Comparison of ENCODE assay signal across 8 mouse cellular contexts in genomic region chr7:126583251-126583709, GRCm38 (mm10). TPM values are rescaled to one million over a fixed set of nuclear protein-coding genes. Genes with fewer than 3 reads are reported as not detected.
DNase-seq lines count a peak whose midpoint lies in the region; ATAC-seq lines count a peak whose summit lies in the region.

No protein-coding gene starts in this region.

- H3K4me3 ChIP-seq in forebrain, embryonic 11.5 days (ENCODE audit: low read depth, low read length) = peak overlapping the region; percentile 48
- H3K4me3 ChIP-seq in heart, embryonic 16.5 days (ENCODE audit: low read length) = peak overlapping the region; percentile 54
- H3K4me3 ChIP-seq in liver, embryonic 13.5 days (replicated peaks) = peak overlapping the region; percentile 57
- peak overlapping the region; percentile 58 for H3K4me3 ChIP-seq in stomach, embryonic 14.5 days (ENCODE audit: low read depth, low read length)

- peak; percentile 74 to 79 for DNase-seq in CD8-positive naive resting alpha-beta T cell, adult 2 months (ENCODE audit: low read depth in 2 of 2, low spot score in 2 of 2)
- DNase-seq in c-Kit-positive CD71-positive TER-119-negative erythroid progenitor cells, embryonic 14.5 days (ENCODE audit: low read depth) = peak; percentile 82
- DNase-seq in forebrain, embryonic 11.5 days (ENCODE audit: low spot score) = peak; percentile 89
- peak; percentile 95 to 97 for DNase-seq in kidney, postnatal 25 days
- peak; percentile 80 for DNase-seq in liver, embryonic 13.5 days
- peak; percentile 78 to 86 for DNase-seq in natural killer cell, adult 2 months (ENCODE audit: low spot score in 2 of 2)

- peak overlapping the region; percentile 79; the same call in 1 of the 2 replicates for H3K27ac ChIP-seq in forebrain, embryonic 11.5 days (ENCODE audit: low read depth, low read length)
- peak overlapping the region; percentile 52 for H3K27ac ChIP-seq in heart, embryonic 16.5 days (ENCODE audit: low read length)
- peak overlapping the region; percentile 29 for H3K27ac ChIP-seq in liver, embryonic 13.5 days
- H3K27ac ChIP-seq in stomach, embryonic 14.5 days (ENCODE audit: low read length) = peak overlapping the region; percentile 52

- under 1% methylated on average over 22 of the region's 22 CpGs for WGBS in forebrain, embryonic 11.5 days
- WGBS in heart, embryonic 16.5 days = under 1% methylated on average over 22 of the region's 22 CpGs
- under 1% methylated on average over 22 of the region's 22 CpGs for WGBS in liver, embryonic 13.5 days (ENCODE audit: insufficient replicate concordance)
- under 1% methylated on average over 22 of the region's 22 CpGs for WGBS in stomach, embryonic 14.5 days

- peak overlapping the region; percentile 35 for H3K9ac ChIP-seq in forebrain, embryonic 11.5 days (ENCODE audit: low read length)
- peak overlapping the region; percentile 77 for H3K9ac ChIP-seq in heart, embryonic 16.5 days (ENCODE audit: low read length)
- peak overlapping the region; percentile 67 for H3K9ac ChIP-seq in liver, embryonic 13.5 days
- H3K9ac ChIP-seq in stomach, embryonic 14.5 days (replicated peaks; ENCODE audit: low read depth, low read length) = peak overlapping the region; percentile 38; the same call in 1 of the 2 replicates

- H3K4me1 ChIP-seq in forebrain, embryonic 11.5 days (replicated peaks; ENCODE audit: control insufficient read depth, insufficient read depth, low read length) = no peaks in the 10 kb centered on the region
- H3K4me1 ChIP-seq in heart, embryonic 16.5 days (ENCODE audit: control insufficient read depth, insufficient read depth, low read length) = 0 out of 2 replicates have a peak, but pooled peaks cover 3% of the 10 kb centered on the region
- peaks cover 34% of the 10 kb centered on the region for H3K4me1 ChIP-seq in liver, embryonic 13.5 days (replicated peaks)
- no peaks in the 10 kb centered on the region for H3K4me1 ChIP-seq in stomach, embryonic 14.5 days (ENCODE audit: control insufficient read depth, insufficient read depth, low read length)

- H3K27me3 ChIP-seq in forebrain, embryonic 11.5 days (ENCODE audit: control insufficient read depth, insufficient read depth, low read length) = peaks cover 4% of the 10 kb centered on the region
- peaks cover 3% of the 10 kb centered on the region; the same call in 1 of the 2 replicates for H3K27me3 ChIP-seq in heart, embryonic 16.5 days (ENCODE audit: control insufficient read depth, insufficient read depth, low read length)
- H3K27me3 ChIP-seq in liver, embryonic 13.5 days = peaks cover 27% of the 10 kb centered on the region
- no peaks in the 10 kb centered on the region for H3K27me3 ChIP-seq in stomach, embryonic 14.5 days (ENCODE audit: control insufficient read depth, insufficient read depth, low read length)

- ATAC-seq in forebrain, embryonic 11.5 days (replicated peaks; ENCODE audit: low FRiP score) = peak; percentile 88
- ATAC-seq in heart, embryonic 16.5 days (replicated peaks; ENCODE audit: extremely low read depth, insufficient read depth, low FRiP score) = peak; percentile 80
- peak; percentile 83 for ATAC-seq in liver, embryonic 13.5 days (ENCODE audit: low read depth)
- ATAC-seq in stomach, embryonic 14.5 days (ENCODE audit: insufficient number of reproducible peaks, insufficient read depth, low FRiP score, low read depth) = peak; percentile 84

- H3K4me2 ChIP-seq in forebrain, embryonic 11.5 days (ENCODE audit: low read depth, low read length, severe bottlenecking) = peak overlapping the region; percentile 56
- H3K4me2 ChIP-seq in heart, embryonic 16.5 days (ENCODE audit: low read depth, low read length) = peak overlapping the region; percentile 93
- peak overlapping the region; percentile 89 for H3K4me2 ChIP-seq in liver, embryonic 13.5 days
- H3K4me2 ChIP-seq in stomach, embryonic 14.5 days (replicated peaks; ENCODE audit: low read depth, low read length) = peak overlapping the region; percentile 79

- H3K36me3 ChIP-seq in forebrain, embryonic 11.5 days (ENCODE audit: control insufficient read depth, insufficient read depth, low read length) = no peaks in the 10 kb centered on the region
- H3K36me3 ChIP-seq in heart, embryonic 16.5 days (ENCODE audit: control insufficient read depth, insufficient read depth) = 0 out of 2 replicates have a peak, but pooled peaks cover 2% of the 10 kb centered on the region
- 0 out of 2 replicates have a peak, but pooled peaks cover 5% of the 10 kb centered on the region for H3K36me3 ChIP-seq in liver, embryonic 13.5 days
- 0 out of 2 replicates have a peak, but pooled peaks cover 4% of the 10 kb centered on the region for H3K36me3 ChIP-seq in stomach, embryonic 14.5 days (ENCODE audit: control insufficient read depth, insufficient read depth, low read length)

- H3K9me3 ChIP-seq in forebrain, embryonic 11.5 days (ENCODE audit: control insufficient read depth, low read length) = no peaks in the 10 kb centered on the region
- H3K9me3 ChIP-seq in heart, embryonic 16.5 days (replicated peaks; ENCODE audit: control insufficient read depth, low read length) = no peaks in the 10 kb centered on the region
- H3K9me3 ChIP-seq in liver, embryonic 13.5 days (replicated peaks) = no peaks in the 10 kb centered on the region
- no peaks in the 10 kb centered on the region for H3K9me3 ChIP-seq in stomach, embryonic 14.5 days (ENCODE audit: control insufficient read depth, low read depth, low read length)

RNA-seq across cellular contexts. Expression of gene Apobr, which starts 1.5 kb away (rescaled TPM):
- 0.69 and 0.77 TPM in 2 replicates for polyA plus RNA-seq in forebrain, embryonic 11.5 days (2014; fragmentation: Nextera tagmentation; extraction: Ambion mirVana)
- 0.71 and 0.75 TPM in 2 replicates for polyA plus RNA-seq in heart, embryonic 16.5 days (2015; fragmentation: Nextera tagmentation; extraction: Ambion mirVana)
- polyA plus RNA-seq in liver, embryonic 13.5 days (2015; fragmentation: Nextera tagmentation; extraction: Ambion mirVana) = 0.61 and 0.71 TPM in 2 replicates
- 0.20 and 0.43 TPM in 2 replicates for polyA plus RNA-seq in stomach, embryonic 14.5 days (2014; fragmentation: Nextera tagmentation; extraction: Ambion mirVana)

RNA-seq across cellular contexts. Expression of gene Cln3, which starts 2.3 kb away (rescaled TPM):
- 22.8 and 23.0 TPM in 2 replicates for polyA plus RNA-seq in forebrain, embryonic 11.5 days (2014; fragmentation: Nextera tagmentation; extraction: Ambion mirVana)
- polyA plus RNA-seq in heart, embryonic 16.5 days (2015; fragmentation: Nextera tagmentation; extraction: Ambion mirVana) = 20.2 TPM in 2 replicates
- polyA plus RNA-seq in liver, embryonic 13.5 days (2015; fragmentation: Nextera tagmentation; extraction: Ambion mirVana) = 11.5 and 12.4 TPM in 2 replicates
- polyA plus RNA-seq in stomach, embryonic 14.5 days (2014; fragmentation: Nextera tagmentation; extraction: Ambion mirVana) = 27.2 and 30.2 TPM in 2 replicates

RNA-seq across cellular contexts. Expression of gene Il27, which starts 11.5 kb away (rescaled TPM):
- not detected in 2 replicates for polyA plus RNA-seq in forebrain, embryonic 11.5 days (2014; fragmentation: Nextera tagmentation; extraction: Ambion mirVana)
- not detected in 2 replicates for polyA plus RNA-seq in heart, embryonic 16.5 days (2015; fragmentation: Nextera tagmentation; extraction: Ambion mirVana)
- polyA plus RNA-seq in liver, embryonic 13.5 days (2015; fragmentation: Nextera tagmentation; extraction: Ambion mirVana) = not detected in 2 replicates
- polyA plus RNA-seq in stomach, embryonic 14.5 days (2014; fragmentation: Nextera tagmentation; extraction: Ambion mirVana) = not detected in 2 replicates

RNA-seq across cellular contexts. Expression of gene Eif3c, which starts 17.1 kb away (rescaled TPM):
- 175 and 184 TPM in 2 replicates for polyA plus RNA-seq in forebrain, embryonic 11.5 days (2014; fragmentation: Nextera tagmentation; extraction: Ambion mirVana)
- 115 and 120 TPM in 2 replicates for polyA plus RNA-seq in heart, embryonic 16.5 days (2015; fragmentation: Nextera tagmentation; extraction: Ambion mirVana)
- 138 and 141 TPM in 2 replicates for polyA plus RNA-seq in liver, embryonic 13.5 days (2015; fragmentation: Nextera tagmentation; extraction: Ambion mirVana)
- 163 and 172 TPM in 2 replicates for polyA plus RNA-seq in stomach, embryonic 14.5 days (2014; fragmentation: Nextera tagmentation; extraction: Ambion mirVana)

RNA-seq across cellular contexts. Expression of gene Nupr1, which starts 47.4 kb away (rescaled TPM):
- 1.6 and 3.2 TPM in 2 replicates for polyA plus RNA-seq in forebrain, embryonic 11.5 days (2014; fragmentation: Nextera tagmentation; extraction: Ambion mirVana)
- 12.8 and 12.9 TPM in 2 replicates for polyA plus RNA-seq in heart, embryonic 16.5 days (2015; fragmentation: Nextera tagmentation; extraction: Ambion mirVana)
- polyA plus RNA-seq in liver, embryonic 13.5 days (2015; fragmentation: Nextera tagmentation; extraction: Ambion mirVana) = 1.7 and 2.0 TPM in 2 replicates
- polyA plus RNA-seq in stomach, embryonic 14.5 days (2014; fragmentation: Nextera tagmentation; extraction: Ambion mirVana) = 7.0 and 21.7 TPM in 2 replicates

Comparison
In these comparisons a context has a peak if more than half of its experiments do, and no peak if none do; other contexts are left out.
1. Peak in every context shown above with its lines: DNase-seq, ATAC-seq, H3K4me3 ChIP-seq and H3K27ac ChIP-seq.
2. H3K27ac ChIP-seq: peak in every context shown above with its lines; median percentile 79 in forebrain, embryonic 11.5 days; 52 in heart, embryonic 16.5 days; 52 in stomach, embryonic 14.5 days; 29 in liver, embryonic 13.5 days.